Mouse (Mus musculus): ENCODE measurements at regions not wholly inside any gene's neighbourhood (a gene's known extent, or its start where the extent isn't known, plus 50 kb on each side); places are given as distances from the start of the nearest gene placed in this dataset.
"Not testable (repeated sequence)": the region's sequence is repeated elsewhere in the genome, so short reads cannot be mapped to it uniquely, and the experiment has no call there.

DNA sequence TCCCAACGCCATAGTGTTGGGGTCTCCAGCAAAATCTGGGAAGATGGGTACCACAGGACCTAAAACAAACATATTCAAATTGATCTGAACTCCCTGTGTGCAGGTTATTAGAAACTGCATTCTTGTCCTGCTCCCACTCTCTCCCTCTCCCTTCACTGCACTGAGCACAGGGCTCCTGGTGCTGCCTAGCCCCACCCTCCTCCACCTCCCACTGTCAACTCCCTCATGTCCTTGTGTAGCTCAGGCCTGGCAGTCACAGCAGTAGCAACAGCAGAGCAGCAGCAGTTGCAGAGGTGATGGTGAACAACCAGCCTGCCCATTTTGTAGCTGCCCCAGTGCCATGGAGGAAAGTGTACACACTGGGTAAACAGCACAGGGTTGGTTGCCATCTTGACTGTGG is 383.4 kb downstream of the Tdrd3 start:
- Histone ChIP-seq H3K27ac (ENCODE audit: low read length) (no peak overlapping the region), H3K4me1 (ENCODE audit: control insufficient read depth, insufficient read depth, low read length) (no peaks in the 10 kb centered on the region), H3K4me3 (ENCODE audit: low read length) (no peak overlapping the region), H3K9me3 (replicated peaks; ENCODE audit: control insufficient read depth, low read length) (no peaks in the 10 kb centered on the region), H3K4me2 (ENCODE audit: low read depth, low read length) (no peak overlapping the region), H3K9ac (ENCODE audit: low read length) (no peak overlapping the region), H3K36me3 (ENCODE audit: control insufficient read depth, insufficient read depth) (no peaks in the 10 kb centered on the region), H3K27me3 (ENCODE audit: control insufficient read depth, insufficient read depth, low read length) (no peaks in the 10 kb centered on the region)
- WGBS, result 72% methylated on average over 1 of the region's 1 CpGs
- no peak for ATAC-seq (replicated peaks; ENCODE audit: extremely low read depth, insufficient read depth, low FRiP score)

- not testable (repeated sequence) for H3K27me3 ChIP-seq (ENCODE audit: control insufficient read depth, insufficient read depth, low read length); H3K9ac ChIP-seq (ENCODE audit: low read length); H3K27ac ChIP-seq (ENCODE audit: low read length); H3K4me3 ChIP-seq (ENCODE audit: low read length); H3K36me3 ChIP-seq (ENCODE audit: control insufficient read depth, insufficient read depth); ATAC-seq (replicated peaks; ENCODE audit: extremely low read depth, insufficient read depth, low FRiP score); H3K4me1 ChIP-seq (ENCODE audit: control insufficient read depth, insufficient read depth, low read length); H3K9me3 ChIP-seq (replicated peaks; ENCODE audit: control insufficient read depth, low read length); H3K4me2 ChIP-seq (ENCODE audit: low read depth, low read length)
- WGBS, result 87% methylated on average over 15 of the region's 15 CpGs
Observed at GRCm38 (mm10) chr14:87809664-87810063, 393.2 kb downstream of the Tdrd3 start.

DNA sequence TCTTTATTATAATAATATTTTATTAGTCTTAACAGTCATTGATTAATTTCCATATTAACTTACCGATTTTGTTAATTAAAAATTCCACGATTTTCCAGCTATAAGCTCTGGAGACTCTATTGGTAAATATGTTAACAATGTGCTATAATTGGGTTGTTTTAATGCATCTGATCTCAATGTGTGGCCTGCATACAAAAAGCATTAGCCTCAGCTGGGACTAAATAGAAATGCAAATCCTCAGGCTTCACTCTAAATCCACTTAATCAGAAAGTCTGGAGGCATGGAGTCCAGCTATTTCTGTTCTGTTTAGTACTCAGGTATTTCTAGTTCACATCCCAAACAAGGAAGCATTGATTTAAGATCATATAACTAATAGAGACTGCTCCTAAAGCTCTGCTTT is 427.7 kb downstream of the Tdrd3 start:
- no peak for ATAC-seq (replicated peaks; ENCODE audit: extremely low read depth, insufficient read depth, low FRiP score)
- no peaks in the 10 kb centered on the region for H3K4me1 ChIP-seq (ENCODE audit: control insufficient read depth, insufficient read depth, low read length)
- H3K9me3 ChIP-seq (replicated peaks; ENCODE audit: control insufficient read depth, low read length), result no peaks in the 10 kb centered on the region
- no peak overlapping the region for H3K9ac ChIP-seq (ENCODE audit: low read length)
- H3K27ac ChIP-seq (ENCODE audit: low read length), result no peak overlapping the region
- H3K4me3 ChIP-seq (ENCODE audit: low read length), result no peak overlapping the region
- no peaks in the 10 kb centered on the region for H3K36me3 ChIP-seq (ENCODE audit: control insufficient read depth, insufficient read depth)
- 78% methylated on average over 2 of the region's 2 CpGs for WGBS
- no peak overlapping the region for H3K4me2 ChIP-seq (ENCODE audit: low read depth, low read length)
- H3K27me3 ChIP-seq (ENCODE audit: control insufficient read depth, insufficient read depth, low read length), result no peaks in the 10 kb centered on the region

GRCm38 (mm10) chr14:87861486-87861885 is 445.0 kb downstream of the Tdrd3 start:
- Histone ChIP-seq H3K27ac (ENCODE audit: low read length) (no peak overlapping the region), H3K9ac (ENCODE audit: low read length) (no peak overlapping the region), H3K4me2 (ENCODE audit: low read depth, low read length) (no peak overlapping the region), H3K36me3 (ENCODE audit: control insufficient read depth, insufficient read depth) (no peaks in the 10 kb centered on the region), H3K27me3 (ENCODE audit: control insufficient read depth, insufficient read depth, low read length) (no peaks in the 10 kb centered on the region), H3K4me1 (ENCODE audit: control insufficient read depth, insufficient read depth, low read length) (no peaks in the 10 kb centered on the region), H3K9me3 (replicated peaks; ENCODE audit: control insufficient read depth, low read length) (no peaks in the 10 kb centered on the region), H3K4me3 (ENCODE audit: low read length) (no peak overlapping the region)
- 78% methylated on average over 3 of the region's 3 CpGs for WGBS
- ATAC-seq (replicated peaks; ENCODE audit: extremely low read depth, insufficient read depth, low FRiP score), result no peak

DNA sequence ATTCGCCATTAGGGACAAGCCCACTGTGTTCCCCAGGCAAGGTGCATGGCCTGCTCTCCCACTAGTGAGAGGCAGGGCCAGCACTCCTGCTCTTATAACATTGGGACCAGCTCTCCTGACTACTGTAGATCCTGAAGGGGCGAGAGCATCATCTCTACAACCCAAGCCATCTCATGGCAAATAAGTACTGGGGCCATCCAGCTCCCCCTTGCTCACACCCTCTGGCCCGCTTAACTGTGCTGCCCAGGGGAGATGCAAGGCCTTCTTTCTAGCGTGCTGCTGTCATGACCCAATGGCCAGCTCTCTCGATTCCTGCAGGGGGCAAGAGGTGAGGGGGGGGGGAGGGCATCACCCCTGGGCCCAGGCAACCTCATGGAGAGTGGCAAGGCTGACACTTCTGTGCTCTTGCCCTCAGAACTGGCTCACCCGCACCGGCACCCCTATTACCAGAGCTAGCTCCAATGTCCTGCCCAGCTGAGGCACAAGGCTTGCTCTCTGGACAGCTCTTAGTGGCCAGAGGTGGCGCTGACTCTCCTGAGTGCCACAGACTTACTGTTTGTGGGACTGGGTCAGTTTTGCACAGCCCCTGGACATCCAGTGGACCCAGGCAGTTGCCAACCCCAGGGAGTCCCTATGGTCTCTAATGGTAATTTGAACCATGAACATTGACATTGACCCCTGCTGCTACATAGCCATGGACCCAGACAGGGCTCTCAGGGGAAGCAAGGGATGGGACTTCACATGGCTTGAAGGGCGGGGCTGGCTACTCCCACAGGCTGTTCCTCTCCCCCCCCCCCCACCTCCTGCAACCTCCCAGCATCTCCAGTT is 448.2 kb downstream of the Tdrd3 start:
- no peak overlapping the region for H3K27ac ChIP-seq (ENCODE audit: low read length)
- H3K9me3 ChIP-seq (replicated peaks; ENCODE audit: control insufficient read depth, low read length), result no peaks in the 10 kb centered on the region
- H3K36me3 ChIP-seq (ENCODE audit: control insufficient read depth, insufficient read depth), result no peaks in the 10 kb centered on the region
- H3K9ac ChIP-seq (ENCODE audit: low read length), result no peak overlapping the region
- WGBS, result 81% methylated on average over 9 of the region's 9 CpGs
- no peaks in the 10 kb centered on the region for H3K27me3 ChIP-seq (ENCODE audit: control insufficient read depth, insufficient read depth, low read length)
- H3K4me3 ChIP-seq (ENCODE audit: low read length), result no peak overlapping the region
- no peak for ATAC-seq (replicated peaks; ENCODE audit: extremely low read depth, insufficient read depth, low FRiP score)
- no peak overlapping the region for H3K4me2 ChIP-seq (ENCODE audit: low read depth, low read length)
- no peaks in the 10 kb centered on the region for H3K4me1 ChIP-seq (ENCODE audit: control insufficient read depth, insufficient read depth, low read length)

- no peak for ATAC-seq (replicated peaks; ENCODE audit: extremely low read depth, insufficient read depth, low FRiP score)
- WGBS, result 58% methylated on average over 14 of the region's 14 CpGs
- H3K36me3 ChIP-seq (ENCODE audit: control insufficient read depth, insufficient read depth), result no peaks in the 10 kb centered on the region
- no peak overlapping the region for H3K4me2 ChIP-seq (ENCODE audit: low read depth, low read length)
- no peaks in the 10 kb centered on the region for H3K9me3 ChIP-seq (replicated peaks; ENCODE audit: control insufficient read depth, low read length)
- no peak overlapping the region for H3K27ac ChIP-seq (ENCODE audit: low read length)
- no peak overlapping the region for H3K9ac ChIP-seq (ENCODE audit: low read length)
- no peaks in the 10 kb centered on the region for H3K4me1 ChIP-seq (ENCODE audit: control insufficient read depth, insufficient read depth, low read length)
- no peak overlapping the region for H3K4me3 ChIP-seq (ENCODE audit: low read length)
- no peaks in the 10 kb centered on the region for H3K27me3 ChIP-seq (ENCODE audit: control insufficient read depth, insufficient read depth, low read length)
Observed at GRCm38 (mm10) chr14:87865216-87866202, 449.1 kb downstream of the Tdrd3 start.

DNA sequence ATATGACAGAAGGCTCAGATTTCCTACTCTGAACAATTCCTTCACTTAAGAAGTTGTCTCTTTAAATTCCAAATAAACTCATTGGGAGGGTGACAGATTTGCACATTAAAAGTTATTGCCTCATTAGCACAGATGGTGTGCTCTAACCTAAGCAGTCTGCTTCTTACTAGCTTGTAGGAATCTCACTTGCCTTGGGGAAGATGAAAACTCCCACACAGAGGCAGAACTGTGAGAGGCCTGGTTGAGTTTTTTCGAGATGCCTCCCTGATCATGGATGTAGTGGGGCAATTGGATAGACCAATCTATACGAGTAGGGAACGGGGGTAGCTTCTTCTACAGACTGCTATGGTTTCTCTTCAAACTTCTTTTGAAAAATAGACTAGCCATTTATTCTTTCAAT is 485.3 kb downstream of the Tdrd3 start:
- Histone ChIP-seq H3K9ac (ENCODE audit: low read length) (no peak overlapping the region), H3K4me3 (ENCODE audit: low read length) (no peak overlapping the region), H3K4me1 (ENCODE audit: control insufficient read depth, insufficient read depth, low read length) (no peaks in the 10 kb centered on the region), H3K36me3 (ENCODE audit: control insufficient read depth, insufficient read depth) (no peaks in the 10 kb centered on the region), H3K9me3 (replicated peaks; ENCODE audit: control insufficient read depth, low read length) (no peaks in the 10 kb centered on the region), H3K27ac (ENCODE audit: low read length) (no peak overlapping the region), H3K4me2 (ENCODE audit: low read depth, low read length) (no peak overlapping the region), H3K27me3 (ENCODE audit: control insufficient read depth, insufficient read depth, low read length) (no peaks in the 10 kb centered on the region)
- 73% methylated on average over 3 of the region's 3 CpGs for WGBS
- ATAC-seq (replicated peaks; ENCODE audit: extremely low read depth, insufficient read depth, low FRiP score), result no peak

DNA sequence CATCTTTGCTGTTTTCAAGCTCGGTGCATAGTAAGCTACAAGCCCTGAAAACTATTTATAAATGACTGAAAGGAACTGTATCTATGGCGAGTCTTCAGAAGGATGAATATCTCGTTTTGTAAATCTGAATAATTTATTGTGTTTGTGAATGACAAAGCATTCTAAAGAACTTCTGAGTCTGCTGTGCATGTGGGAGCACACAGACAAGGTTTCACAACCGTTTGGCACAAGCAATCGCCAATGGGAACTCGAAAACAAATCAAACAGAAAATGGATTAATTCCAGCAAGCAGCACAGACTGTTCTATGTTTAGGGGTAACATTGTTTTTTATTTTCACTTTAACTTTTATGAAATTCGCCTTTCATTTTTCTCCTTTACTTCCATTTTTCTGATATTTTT is 486.0 kb downstream of the Tdrd3 start:
- Histone ChIP-seq H3K9ac (ENCODE audit: low read length) (no peak overlapping the region), H3K4me1 (ENCODE audit: control insufficient read depth, insufficient read depth, low read length) (no peaks in the 10 kb centered on the region), H3K4me3 (ENCODE audit: low read length) (no peak overlapping the region), H3K27me3 (ENCODE audit: control insufficient read depth, insufficient read depth, low read length) (no peaks in the 10 kb centered on the region), H3K4me2 (ENCODE audit: low read depth, low read length) (no peak overlapping the region), H3K9me3 (replicated peaks; ENCODE audit: control insufficient read depth, low read length) (no peaks in the 10 kb centered on the region), H3K36me3 (ENCODE audit: control insufficient read depth, insufficient read depth) (no peaks in the 10 kb centered on the region), H3K27ac (ENCODE audit: low read length) (no peak overlapping the region)
- no peak for ATAC-seq (replicated peaks; ENCODE audit: extremely low read depth, insufficient read depth, low FRiP score)
- 71% methylated on average over 7 of the region's 7 CpGs for WGBS
